Mouse (Mus musculus) urinary bladder, postnatal 36 days (tissue): ENCODE measurements at regions not wholly inside any gene's neighbourhood (a gene's known extent, or its start where the extent isn't known, plus 50 kb on each side); places are given as distances from the start of the nearest gene placed in this dataset.
A peak's percentile ranks its signal among the peaks of the same experiment; 100 is the strongest.
"Not testable (repeated sequence)": the region's sequence is repeated elsewhere in the genome, so short reads cannot be mapped to it uniquely, and the experiment has no call there.

Experiments
- DNase-seq, 2 experiments: peaks; one replicate each; pipeline ENCODE4 v3.0.0; 2022; ENCODE audit warnings: low spot score in 2 of 2, mixed read lengths in 1 of 2

DNA sequence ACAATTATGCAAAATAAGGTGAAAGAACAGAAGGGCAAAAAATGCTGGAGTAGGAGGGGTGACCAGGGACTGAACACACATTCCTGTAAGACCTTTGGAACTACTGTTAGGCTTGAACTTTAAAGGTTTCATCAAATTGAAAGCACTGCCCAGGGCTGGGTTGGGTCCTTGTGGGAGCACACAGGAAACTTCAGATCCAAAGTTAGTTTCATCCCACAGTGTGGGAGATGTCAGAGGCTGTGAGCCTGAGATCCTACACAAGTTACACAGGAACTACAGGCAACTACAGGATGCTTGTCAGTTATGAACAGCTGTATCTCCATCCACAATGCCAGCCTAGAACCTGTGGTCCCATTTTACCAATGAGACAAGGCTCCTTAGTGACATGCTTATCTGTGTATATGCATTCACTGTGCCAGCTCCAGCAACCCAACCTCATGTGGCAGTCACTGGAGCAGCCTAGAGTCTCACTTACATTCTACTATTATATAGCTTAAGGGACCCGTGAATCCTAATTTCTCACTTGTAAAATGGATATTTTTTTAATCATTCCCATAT is 1334.4 kb upstream of the A1bg start:
- DNase-seq: no peak

GRCm38 (mm10) chr15:62255571-62255970 is 1332.8 kb upstream of the A1bg start:
- no peak for DNase-seq

- DNase-seq: no peak
Measured at GRCm38 (mm10) chr15:62253724-62254123, 1330.9 kb upstream of the A1bg start.

DNA sequence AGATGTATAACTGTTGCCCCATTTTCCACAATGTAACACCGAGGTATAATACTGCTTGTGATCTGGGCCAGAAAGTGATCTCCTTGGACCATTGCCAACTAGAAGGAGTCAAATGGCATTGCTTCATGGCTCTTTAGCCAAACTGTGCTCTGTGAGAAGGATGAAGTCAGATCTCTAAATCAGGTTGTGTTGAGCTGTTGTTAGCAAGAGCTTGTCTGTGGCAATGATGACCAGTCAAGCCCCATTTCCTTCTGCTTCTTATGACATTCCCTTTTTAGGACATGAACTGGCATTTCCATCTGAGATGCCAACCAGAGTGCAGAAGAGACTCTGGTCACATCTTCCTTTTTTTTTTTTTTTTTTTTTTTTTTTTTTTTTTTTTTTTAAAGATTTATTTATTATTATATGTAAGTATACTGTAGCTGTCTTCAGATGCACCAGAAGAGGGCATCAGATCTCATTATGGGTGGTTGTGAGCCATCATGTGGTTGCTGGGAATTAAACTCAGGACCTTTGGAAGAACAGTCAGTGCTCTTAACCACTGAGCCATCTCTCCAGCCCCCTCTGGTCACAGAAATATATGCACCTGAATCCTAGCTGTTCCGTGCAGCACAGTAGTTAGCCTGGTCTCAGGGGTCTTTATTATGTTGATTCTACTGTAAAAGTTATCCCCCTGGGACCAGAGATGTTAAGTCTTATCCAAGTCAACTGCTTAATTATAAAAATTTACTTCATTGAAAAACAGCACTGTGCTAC is 1329.4 kb upstream of the A1bg start:
- DNase-seq: not testable (repeated sequence)

DNA sequence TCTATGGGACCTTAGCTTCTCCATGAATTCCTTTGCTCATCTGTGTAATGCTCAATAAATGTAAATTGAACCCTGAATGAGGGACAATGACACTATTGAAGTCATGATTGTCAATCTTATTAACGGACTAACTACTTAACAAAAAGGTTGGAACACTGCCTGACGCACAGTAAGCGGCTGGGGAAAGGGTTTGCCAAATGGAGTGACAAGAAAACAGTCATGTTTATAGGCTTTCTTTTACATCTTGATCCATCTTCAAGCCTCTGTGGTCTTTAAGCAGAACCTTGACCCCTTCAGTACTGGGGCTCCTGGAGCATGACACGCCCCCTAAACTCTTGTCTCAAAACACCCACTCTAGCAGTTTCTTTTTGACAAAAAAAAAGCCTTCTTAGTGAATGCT is 1326.6 kb upstream of the A1bg start:
- no peak for DNase-seq

DNA sequence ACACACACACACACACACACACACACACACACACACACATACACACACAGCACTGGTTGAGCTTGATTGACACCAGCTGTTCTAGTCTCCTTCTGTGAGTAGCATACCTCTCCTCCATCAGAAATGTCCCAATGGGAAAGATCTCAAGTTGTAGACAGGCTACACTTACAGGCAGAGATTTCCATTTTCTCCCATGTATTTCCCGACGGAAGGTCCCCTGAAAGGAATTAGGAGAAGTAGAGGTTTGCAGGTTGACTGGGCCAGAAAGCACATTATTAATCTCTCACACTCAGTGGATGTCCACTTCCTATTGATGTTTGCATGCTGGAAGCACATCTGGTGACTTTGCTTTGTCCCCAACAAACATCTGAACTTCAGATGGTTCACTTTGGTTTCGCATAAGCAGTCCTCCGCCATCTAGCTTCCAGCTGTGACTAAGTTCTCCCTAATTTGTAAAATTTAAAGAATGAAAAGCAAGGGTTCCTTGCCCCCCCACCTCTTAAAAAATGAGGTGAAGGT is 1323.8 kb upstream of the A1bg start:
- no peak for DNase-seq

DNA sequence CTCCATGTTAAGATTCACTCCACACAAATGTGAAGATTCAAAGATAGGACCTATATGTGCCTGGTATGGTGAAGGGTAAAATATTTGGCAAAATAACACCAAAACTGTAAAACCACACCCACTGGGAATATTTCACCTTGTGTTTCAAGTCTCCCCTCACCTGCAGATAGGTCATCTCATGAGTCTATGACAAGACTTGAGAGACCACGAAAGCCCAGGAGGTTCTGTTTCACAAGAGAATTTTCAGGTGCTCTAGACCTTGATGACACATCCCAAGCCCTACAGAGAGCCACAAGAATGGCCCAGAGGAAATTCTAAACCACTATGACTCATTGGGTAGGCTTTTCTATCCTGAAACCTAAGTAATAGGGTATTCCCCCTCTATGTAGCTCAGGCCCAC is 1322.4 kb upstream of the A1bg start:
- DNase-seq: no peak

DNA sequence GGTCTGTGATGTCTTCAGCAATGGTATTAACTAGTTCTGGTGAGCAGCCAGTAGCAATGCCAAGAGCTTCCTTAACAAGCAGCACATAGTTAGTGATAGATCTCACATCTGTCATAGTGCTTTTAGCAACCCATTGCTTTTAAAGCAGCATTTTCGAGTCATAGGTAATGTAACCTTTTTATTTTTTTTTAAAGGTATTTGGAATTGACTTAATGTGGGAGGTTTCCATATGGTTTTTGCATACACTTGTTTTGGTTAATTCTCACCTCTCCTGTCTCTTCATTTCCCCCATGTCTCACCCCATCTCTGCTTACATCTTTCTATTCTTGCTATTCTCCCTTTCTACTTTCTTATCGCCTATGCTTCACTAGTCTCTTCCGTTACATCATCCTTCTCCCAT is 1322.0 kb upstream of the A1bg start:
- no peak for DNase-seq

GRCm38 (mm10) chr15:62240031-62240430 is 1317.2 kb upstream of the A1bg start:
- DNase-seq: no peak

DNA sequence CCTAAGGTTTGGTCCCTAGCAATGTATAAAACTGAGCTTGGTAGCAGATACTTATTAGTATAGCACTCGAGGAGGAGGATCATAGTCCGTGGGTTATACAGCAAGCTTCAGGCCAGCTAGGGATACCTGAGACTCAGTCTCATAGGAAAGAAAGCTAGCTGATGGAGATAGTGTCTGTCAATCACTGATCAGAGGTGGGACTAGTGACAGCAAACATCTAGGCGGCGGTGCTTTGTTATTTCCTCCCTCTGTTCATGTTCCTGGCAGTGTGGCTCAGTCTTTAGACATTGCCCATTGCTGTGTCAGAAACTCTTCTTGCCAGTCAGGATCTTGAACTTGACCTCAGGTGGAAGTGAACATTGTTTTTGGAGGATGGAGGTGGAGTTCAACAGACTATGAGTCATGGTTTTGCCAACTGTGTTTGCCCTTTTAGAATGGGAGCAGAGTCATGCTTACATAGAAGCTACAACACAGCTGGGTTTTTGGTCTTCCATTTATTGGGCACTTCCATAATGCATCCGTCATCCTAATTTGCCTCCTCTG is 1315.8 kb upstream of the A1bg start:
- DNase-seq: no peak

DNA sequence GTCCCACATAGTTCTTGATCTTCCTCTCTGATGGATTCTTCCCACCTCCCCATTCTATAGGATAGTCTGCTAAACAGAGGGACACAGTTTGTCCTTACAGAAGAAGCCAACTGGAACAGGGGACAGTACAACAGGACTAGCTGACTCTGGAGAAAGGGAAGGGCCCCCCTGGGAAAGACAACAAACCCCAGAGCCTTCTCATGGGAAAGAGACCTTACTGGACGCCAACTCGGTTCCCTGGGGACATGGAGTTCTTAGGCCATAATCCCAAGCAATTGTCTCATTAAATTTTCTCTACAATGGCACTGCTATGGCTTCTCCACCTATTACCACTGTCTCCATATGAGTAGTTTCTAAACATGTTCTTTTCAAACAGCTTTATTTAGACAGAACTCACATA is 1313.2 kb upstream of the A1bg start:
- DNase-seq: no peak

DNA sequence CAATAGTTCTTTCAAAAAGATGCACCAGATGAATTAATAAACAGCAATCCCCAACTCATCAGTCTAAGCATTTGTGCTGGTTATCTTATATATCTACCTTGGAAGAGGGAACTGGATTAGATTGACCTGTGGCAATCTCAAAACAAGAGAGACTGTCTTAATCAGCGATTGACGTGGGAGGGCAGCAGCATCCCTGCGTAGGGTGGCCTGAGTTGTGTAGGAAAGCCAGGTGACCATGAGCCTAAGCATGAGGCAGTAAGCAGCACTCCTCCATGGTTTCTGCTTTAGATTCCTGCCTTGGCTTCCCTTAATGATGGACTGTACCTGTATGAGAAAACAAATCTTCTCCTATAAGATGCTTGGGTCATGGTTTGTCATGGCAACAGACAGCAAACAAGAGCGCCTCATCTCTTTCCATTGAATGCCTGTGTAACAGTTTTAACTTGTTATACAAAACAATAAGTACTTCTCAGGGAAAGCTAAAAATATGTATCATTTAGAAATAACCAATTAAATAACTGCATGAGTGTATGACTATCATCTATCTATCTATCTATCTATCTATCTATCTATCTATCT is 1311.5 kb upstream of the A1bg start:
- no peak for DNase-seq

- no peak for DNase-seq
Measured at GRCm38 (mm10) chr15:62233154-62233553, 1310.3 kb upstream of the A1bg start.

DNA sequence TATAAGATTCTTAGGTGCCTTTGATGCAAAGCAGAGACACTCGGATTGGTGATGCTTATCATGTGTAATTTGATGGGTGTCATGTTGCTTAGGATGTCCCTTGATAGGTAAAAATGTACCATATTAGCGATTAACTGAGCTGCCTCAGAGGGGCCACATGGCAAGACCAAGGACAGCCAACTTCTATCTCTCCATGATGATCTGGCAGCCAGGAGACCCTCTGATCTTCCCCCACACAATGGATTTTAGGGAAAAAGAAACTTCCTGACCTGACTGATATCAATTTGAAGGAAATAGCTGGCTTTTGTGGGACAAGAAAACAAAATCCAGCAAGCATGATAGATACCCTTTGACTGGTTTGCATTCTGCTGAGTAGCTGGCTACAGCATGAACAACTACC is 1308.9 kb upstream of the A1bg start:
- no peak for DNase-seq

GRCm38 (mm10) chr15:62230773-62231172 is 1308.0 kb upstream of the A1bg start:
- DNase-seq: no peak

DNA sequence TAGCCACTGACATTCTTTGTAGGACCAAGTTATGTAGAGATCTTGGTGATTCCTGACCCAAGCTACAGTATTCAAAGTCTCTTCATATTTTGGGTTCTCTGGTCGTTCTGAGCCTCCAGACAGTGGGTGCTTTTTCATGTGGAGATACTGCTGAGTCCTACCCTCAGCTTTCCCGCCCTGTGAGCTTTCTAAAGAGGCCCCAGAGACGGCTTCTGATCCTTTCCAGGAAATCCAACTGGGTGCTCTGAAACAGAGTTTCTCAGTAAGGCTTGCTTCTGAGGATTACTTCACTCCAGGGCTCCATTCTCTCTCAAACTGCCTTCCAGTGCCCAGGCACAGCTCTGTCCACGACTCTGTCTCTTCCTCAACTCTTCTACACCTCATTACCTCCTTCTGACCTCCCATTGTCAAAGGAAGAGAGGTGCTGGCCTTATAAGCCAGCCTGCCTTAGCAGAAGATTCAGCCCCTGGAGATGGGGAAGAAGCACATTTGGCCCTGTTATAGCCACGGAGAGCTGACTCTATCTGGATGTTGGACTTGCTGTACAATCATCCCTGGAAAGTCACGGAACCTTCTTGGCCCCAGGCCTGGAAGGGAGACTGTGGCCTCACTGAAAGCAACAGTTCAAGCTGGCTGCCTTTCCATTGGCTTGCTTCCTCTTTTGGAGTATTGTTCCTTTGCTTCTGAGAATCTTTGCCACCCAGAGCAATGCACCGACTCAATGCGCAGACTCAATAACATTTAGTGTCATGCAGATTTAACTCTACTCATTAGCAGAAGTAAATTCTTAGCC is 1306.9 kb upstream of the A1bg start:
- peak in 1 of 2 experiments; percentile 62 for DNase-seq

DNA sequence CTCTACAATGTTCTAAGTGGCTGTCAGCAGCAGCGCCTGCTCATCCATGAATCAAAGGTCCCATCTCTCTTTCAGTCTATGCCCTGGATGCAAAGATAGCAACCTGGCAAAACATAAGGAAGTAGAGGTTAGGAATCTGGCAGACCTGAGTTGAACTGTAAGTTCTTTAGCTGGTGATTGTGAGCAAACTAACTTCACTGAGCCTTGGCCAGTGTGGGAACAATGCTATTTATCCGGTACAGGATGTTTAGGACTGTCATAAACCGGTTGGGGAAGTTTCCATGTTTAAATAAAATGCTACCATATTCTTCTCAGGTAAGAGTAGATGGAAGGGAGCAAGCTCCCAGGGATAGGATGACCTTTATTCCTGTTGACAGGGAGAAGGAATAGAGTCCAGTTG is 1306.2 kb upstream of the A1bg start:
- DNase-seq: no peak

DNA sequence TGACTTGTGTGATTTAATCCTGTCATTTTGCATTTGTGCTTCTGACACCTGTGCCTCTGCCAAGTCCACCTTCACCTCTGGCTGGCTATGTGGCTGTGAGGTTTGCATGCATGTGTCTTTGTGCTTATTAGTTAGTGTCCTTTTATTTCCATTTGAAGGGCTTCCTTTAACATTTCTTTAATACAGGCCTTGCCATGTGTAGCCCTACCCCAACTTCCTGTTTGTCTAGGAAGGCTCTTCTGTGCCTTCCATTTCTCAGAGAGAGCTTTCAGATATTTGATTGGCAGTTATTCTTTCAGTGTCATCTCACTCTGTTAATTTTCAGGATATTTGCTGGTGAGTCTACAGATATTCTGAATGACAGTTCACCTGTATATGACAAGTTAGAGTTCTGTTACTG is 1302.0 kb upstream of the A1bg start:
- no peak for DNase-seq

GRCm38 (mm10) chr15:62224191-62224590 is 1301.4 kb upstream of the A1bg start:
- no peak for DNase-seq

GRCm38 (mm10) chr15:62223156-62223840 is 1300.5 kb upstream of the A1bg start:
- no peak for DNase-seq

- no peak for DNase-seq
Measured at GRCm38 (mm10) chr15:62222731-62223130, 1299.9 kb upstream of the A1bg start.
